Mouse (Mus musculus): ENCODE data around the gene Dnajc12. TPM values are rescaled to one million over a fixed set of nuclear protein-coding genes. Genes with fewer than 3 reads are reported as not detected.
"Not testable (repeated sequence)": the region's sequence is repeated elsewhere in the genome, so short reads cannot be mapped to it uniquely, and the experiment has no call there.

Dnajc12 gene
- total RNA-seq, 2 experiments from 2014 or later: 7.3 to 9.3 TPM

DNA sequence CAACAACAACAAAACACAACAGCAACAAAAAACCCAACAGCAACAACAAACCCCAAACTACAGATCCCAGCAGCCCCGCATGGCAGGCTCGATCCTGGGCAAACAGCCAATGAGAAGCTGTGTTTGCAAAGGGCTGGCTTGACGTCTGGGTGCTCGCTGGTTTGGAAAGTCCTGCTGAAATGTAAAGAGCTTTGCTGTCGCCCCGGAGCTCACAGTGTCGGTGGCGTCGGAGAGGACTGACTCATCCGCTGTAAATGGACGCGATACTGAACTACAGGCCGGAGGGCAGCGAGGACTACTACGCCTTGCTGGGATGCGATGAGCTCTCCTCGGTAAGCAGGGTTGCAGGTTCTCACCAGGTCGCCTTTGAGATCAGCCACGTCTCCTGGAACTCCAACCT, 4.2 kb downstream of the Dnajc12 start:
- DNase-seq: peak; percentile 77

DNA sequence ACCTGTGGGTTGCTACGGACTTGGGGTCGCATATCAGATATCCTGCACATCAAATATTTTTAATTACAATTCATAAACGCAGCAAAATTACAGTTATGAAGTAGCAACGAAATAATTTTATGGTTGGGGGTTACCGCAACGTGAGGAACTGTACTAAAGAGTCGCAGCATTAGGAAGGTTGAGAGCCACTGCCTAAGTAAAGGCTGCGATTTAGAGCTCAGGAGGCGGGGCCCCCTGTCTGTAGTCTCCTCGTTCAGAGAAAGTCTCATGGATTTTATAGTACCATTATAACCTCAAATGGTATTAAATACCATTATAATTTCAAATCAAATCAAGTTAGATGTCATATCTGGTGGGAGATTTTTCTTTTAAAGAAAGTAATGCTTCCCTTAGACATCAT, 4.7 kb downstream of the Dnajc12 start:
- no peak for DNase-seq

DNA sequence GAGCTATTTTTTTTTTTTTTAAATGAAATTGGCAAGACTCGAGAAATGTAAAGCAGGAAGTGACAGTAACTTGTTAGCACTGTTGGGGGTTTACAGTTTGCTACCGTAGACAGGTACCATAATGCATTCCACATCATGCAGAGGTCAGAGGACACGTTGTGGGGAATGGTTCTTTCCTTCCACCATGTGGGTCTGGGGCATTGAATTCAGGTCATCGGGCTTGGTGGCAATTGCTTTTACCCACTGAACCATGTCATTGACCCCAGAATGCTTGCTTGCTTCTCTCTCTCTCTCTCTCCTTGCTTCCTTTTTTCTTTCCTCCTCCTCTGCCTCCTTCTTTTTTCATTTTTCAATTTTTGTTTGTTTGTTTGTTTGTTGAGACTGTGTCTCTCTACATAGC, 6.7 kb downstream of the Dnajc12 start:
- DNase-seq: no peak

DNA sequence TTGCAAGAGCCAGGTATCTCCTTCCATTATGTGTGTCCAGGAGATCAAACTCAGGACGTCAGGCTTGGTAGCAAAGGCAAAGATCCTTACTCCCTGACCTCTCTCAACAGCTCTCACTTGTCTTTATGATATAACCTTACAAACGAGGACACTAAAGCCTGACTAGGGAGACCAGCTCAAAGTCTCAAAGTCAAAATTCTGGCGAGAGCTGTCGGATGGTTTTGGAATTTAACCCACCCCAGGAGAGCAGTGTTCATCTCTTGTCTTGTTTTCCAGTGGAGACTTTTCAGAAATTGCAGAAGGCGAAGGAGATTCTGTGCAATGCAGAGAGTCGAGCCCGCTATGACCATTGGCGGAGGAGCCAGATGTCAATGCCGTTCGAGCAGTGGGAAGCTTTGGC, 14.7 kb downstream of the Dnajc12 start:
- no peak for DNase-seq

DNA sequence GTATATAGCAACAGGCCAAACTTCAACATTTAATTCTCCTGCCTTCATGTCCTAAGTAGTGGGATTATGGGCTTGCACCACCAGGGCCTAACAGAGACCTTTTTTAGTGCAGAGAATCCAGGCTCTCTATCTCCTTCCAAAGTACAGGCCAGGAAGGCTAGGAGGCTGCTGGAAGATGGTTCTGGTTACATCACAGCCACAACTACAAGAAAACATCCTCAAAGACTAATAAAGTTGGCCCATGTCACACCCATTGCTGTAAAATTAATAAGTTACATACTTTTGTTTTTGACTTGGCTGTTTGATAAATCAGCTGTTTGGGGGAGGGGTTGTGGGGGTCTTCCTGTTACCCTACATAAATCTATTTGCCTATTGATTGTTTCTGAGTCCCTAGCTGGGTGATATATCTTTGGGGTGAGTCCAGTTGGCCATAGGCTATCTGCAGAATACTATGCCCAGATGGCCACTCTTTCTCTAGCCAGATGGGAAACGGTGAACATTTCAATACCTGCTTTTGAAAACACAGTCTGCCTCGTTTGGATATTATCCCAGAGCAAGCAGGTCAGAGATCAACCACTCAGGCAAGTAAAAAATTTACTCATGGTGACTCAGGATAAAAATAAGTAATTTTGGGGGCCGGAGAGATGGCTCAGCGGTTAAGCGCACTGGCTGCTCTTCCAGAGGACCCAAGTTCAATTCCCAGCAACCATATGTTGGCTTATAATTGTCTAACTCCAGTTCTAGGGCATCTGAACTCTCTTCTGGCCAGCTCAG, 20.7 kb downstream of the Dnajc12 start:
- no peak for DNase-seq

DNA sequence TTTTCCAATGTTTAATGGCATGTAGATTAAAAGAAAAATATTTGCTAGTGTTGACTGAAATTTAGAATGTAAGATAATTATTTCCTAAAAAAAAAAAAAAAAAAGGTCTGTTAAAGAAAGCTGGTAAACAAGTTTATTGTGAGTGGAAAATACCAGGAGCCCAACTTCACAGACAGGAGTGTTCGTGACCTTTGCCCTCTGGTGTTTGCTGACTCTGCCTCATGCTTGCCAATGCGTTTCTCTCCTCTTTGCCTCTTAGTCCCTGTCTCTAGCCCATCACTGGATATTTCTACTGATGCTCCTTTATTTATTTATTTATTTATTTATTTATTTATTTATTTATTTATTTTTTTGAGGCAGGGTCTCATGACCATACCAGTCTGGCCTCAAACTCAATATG, 21.4 kb downstream of the Dnajc12 start:
- DNase-seq: no peak

DNA sequence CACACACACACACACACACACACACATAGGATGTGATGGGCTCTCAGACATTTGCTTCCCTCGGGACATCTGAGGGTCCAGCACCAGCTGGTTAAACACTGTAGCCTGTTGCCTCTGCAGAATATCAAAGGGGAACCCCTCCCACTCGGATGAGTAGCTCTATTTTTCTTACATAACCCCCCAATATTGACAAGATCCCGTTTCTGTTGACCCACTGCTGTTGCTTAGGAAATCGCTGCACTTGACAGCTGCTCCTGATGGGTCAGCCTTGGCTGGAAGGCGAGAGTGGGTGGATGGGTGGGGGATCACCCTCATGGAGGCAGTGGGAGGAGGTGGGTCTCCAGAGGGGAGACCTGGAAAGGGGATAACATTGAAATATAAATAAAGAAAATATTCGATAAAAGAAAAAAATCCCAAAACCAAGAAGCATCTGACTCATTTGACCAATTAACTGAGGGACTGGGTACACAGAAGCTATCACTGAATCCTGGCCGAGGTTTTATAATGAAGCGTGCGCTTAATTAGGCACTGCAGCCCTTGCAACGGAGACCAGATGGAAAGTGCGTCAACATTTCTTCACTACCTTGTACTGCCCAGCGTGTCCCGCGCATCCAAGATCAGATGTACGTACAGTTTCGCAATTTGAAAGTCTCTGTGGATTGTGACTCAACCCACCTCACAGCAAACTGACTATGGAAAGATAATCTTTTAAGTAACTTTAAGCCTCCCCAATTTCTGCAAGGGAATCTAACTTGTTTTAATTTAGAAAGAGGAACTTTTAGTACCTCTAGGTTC, 28.1 kb downstream of the Dnajc12 start:
- DNase-seq: no peak

DNA sequence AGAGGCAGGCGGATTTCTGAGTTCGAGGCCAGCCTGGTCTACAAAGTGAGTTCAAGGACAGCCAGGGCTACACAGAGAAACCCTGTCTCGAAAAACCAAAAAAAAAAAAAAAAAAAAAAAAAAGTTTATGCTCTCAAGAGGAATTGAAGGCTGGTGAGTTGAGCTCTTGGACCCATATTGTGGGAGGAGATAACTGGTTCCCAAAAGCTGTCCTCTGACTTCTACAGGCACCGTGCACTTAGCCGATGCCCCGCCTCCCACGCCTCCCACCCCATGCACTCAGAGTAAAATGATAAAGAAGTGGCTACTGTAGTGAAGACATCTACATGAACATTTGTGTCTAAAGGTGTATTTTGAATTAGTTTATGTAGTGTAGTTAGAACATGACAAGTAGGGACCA, 29.4 kb downstream of the Dnajc12 start:
- DNase-seq: not testable (repeated sequence)

DNA sequence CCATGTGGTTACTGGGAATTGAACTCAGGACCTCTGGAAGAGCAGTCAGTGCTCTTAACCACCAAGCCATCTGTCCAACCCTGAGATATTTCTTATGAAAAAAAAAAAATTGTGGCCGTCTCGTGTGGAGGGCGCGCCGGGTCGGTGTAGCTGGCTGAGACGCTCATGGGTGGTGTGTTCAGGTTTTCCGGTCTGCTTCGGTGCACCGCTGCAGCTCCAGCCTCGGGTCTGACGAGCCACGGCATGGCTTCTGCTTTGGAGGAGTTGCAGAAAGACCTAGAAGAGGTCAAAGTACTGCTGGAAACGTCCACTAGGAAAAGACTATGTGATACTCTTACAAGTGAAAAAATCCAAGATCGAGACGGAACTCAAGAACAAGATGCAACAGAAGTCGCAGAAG, 30.5 kb downstream of the Dnajc12 start:
- DNase-seq: no peak

DNA sequence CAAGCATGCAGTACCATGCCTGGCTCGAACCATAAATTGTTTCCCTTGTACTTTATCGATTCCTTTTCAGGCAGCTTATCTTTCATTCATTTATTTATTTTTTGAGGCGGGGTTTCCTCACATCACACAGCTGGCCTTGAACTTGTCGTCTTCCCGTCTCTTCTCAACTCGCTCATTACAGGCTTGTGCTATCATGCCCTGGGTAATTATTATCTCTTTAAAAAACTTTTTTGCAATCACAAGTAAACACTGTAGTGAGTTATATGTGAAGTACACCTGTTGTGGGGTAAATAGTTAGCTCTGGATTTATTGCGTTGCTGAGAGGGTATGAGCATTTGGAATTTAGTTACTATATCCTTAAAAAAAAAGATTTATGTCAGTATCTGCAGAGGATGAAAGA, 33.0 kb downstream of the Dnajc12 start:
- DNase-seq: no peak

DNA sequence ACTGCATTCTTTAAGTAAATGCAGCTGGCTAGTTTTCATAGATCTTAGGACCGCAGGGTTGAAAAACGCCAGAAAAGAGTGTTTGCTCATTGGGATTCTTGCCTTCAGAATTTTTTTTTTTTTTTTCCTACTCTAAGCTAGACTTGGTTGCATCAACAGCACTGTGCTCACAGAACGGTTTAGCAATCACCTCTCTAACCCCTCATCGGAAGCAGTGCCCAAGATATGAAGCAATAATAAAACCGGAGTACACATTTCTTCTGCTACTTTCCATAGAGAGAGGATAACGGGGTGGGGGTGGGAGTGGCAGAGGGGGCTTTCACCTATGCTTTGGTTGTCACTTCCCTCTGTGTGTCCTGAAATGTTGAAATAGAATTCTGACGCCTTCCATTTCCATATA, 33.6 kb downstream of the Dnajc12 start:
- no peak for DNase-seq

DNA sequence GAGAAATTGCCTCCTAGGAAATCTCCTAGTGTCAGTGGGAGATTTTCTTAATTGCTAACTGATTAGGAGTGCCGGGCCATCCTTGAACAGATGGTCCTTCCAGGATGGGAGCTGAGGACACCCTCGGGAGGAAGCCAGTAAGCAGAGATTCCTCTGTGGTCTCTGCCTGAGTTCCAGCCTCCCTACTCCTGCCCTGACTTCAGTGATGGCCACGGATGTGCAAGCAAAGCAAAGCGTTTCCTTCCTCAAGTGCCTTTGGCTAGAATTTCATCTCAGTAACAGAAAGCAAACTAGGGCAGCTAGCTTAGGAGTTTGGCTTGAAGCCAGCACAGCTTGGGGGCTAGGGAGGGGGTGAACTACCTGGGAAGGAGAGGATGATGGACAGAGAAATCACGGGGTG, 34.8 kb downstream of the Dnajc12 start:
- no peak for DNase-seq

DNA sequence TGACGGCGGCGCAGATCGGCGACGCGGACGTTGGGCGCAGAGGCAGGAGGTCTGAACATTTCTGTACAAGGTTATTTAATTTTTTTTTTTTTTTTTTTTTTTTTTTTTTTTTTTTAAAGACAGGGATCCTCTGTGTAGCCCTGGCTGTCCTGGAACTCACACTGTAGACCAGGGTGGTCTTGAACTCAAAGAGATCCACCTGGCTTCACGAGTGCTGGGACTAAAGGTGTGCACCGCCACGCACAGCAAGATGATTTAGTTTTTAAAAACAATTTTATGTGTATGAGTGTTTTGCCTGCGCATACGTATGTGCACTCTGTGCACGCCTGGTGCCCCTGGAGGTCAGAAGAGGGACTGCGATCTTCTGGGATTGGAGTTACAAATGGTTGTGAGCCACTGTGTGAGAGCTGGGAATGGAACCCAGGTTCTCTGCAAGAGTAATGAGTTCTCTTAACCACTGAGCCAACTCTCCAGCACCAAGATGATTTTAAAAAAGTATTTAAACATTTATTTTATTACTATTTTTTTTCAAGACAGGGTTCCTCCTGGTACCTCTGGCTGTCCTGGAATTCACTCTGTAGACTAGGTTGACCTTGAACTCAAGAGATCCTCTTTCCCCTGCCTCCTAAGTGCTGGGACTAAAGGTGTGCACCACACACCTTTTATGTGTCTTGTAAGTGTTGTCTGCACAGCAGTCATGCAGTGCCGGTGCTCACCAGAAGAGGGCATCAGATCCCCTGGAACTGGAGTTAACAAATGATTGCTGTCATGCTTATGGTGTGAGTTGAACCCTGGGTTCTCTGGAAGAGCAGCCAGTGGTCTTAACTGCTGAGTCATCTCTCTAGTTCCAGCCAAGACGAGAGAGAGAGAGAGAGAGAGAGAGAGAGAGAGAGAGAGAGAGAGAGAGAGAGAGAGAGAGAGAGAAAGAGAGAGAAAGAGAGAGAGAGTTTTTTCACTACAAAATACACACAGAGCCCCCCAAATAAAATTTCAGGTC, 39.8 kb downstream of the Dnajc12 start, which contains the start of gene Gm7075:
Gm7075 (minus strand) TSS at position 51 of the 997 bp plus-strand sequence.
- peak; percentile 48 for DNase-seq

DNA sequence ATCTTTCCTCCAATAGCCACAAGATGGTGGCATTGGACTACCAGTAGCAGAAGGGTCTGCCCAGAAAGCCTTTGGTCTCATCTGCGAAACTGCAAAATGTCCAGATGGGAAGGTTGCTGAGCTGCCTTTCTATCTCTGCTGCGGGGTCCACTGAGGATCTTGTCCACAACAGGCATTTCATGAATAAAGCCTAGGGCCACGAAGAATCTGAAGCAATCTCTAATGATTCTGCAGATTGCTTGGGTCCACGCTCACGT, 40.4 kb downstream of the Dnajc12 start:
- no peak for DNase-seq

DNA sequence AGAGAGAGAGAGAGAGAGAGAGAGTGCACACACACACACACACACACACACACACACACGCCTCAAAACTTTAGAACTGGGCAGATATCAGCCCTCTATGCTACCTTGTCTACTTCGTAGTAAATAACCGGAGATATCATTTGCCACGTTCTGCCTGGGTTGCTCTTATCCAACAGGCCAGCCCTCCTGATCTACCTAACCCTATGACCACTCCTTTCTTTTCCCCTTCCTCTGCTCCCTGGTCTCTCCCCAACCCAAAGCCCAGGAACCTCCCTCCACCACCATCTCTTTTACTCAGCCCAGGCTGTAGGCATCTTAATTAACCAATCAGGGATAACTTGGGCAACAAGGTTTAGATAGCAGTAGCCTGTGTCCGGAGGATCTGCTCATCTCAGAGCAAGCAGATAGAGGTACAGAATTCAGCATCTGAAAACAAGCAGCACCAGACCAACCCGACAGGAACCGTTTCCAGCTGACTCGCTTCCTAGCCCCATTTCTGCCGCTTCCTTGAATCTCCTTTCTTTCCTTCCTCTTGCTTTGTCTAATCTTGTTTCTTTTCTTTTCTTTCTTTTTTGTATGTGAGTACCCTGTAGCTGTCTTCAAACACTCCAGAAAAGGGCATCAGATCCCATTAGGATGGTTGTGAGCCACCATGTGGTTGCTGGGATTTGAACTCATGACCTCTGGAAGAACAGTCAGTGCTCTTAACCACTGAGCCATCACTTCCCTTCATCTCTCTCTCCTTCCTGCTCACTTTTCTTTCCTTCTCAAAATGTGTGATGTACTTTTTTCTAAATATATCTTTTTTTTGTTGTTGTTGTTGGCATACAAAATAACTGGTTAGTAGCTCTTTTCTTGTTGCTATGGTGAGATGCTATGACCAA, 41.6 kb downstream of the Dnajc12 start:
- no peak for DNase-seq

DNA sequence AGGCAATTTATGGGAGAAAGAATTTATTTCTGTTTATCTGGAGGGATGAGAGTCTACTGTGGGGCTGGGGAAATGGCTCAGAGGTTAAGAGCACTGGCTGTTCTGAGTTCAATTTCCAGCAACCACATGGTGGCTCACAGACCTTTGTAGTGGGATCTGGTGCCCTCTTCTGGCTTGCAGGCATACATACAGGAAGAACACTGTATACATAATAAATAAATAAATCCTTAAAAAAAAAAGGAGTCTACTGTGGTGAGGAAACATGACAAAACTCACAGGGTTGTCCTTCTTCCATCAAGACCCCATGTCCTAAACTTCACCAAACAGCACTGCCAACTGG, 42.2 kb downstream of the Dnajc12 start:
- no peak for DNase-seq

DNA sequence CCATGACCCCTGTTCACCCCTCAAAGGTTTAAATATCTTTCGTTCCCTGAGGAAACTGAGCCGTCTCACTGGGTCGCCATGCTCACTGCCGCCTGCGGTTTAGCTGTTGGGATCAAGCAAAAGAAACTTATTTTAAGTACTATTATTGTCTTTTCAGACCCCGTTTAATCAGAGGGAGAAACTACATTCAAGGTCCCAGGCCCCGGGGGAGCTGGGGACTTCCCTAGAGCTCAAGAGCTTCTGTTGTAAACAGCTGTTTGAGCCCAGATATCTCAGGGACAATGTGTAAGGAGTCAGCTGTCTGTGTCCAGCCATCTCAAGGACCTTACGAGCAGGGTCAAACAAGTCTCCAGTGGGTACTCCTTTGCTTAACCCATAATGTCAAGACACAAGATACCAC, 44.9 kb downstream of the Dnajc12 start:
- DNase-seq: no peak

DNA sequence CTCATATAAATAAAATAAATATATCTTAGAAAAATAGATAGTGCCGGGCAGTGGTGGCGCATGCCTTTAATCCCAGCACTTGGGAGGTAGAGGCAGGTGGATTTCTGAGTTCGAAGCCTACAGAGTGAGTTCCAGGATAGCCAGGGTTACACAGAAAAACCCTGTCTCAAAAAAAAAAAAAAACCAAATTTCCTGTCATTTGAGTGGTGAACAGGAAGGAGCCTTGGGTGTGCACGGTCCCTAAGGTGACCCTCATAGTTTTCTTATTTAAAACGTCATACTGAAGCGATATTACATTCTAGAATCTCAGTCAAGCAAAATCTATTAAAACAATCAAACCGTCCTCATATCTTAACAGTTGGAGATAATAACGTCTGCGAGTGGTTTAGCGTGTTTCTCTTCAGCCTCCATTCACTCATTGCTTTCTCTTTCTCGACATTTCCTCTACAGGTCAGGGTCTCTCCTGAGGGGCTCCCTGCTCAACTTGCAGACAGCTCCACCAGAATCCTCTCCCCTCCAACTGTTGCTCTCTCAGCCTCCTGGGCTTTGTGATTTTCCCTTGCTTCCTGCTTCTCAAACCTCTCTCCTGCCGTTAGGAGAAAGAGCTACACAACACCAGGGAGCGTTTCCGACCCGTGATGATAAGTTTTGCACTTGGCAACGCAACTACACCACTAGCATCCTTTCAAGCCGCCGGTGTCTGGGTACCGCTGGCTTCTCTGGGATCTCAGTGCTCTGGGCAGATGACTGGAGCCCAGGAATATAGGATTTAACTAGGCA, 46.2 kb downstream of the Dnajc12 start:
- DNase-seq: no peak

DNA sequence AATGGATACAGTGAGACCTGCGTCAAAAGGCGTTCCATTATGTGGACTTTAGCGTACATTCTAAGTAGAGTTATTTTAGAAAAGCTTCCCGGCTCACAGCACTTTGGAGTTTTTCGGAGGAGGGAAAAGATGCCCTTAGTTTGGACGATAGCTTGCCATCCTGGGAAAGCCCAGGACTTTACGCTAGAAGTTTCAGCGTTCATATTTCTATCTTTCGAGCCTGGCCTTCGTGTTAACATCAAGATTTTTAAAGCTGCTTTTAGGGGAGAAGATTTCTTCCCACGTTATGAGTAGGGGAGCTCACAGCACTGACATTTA, 46.7 kb downstream of the Dnajc12 start:
- DNase-seq: no peak

DNA sequence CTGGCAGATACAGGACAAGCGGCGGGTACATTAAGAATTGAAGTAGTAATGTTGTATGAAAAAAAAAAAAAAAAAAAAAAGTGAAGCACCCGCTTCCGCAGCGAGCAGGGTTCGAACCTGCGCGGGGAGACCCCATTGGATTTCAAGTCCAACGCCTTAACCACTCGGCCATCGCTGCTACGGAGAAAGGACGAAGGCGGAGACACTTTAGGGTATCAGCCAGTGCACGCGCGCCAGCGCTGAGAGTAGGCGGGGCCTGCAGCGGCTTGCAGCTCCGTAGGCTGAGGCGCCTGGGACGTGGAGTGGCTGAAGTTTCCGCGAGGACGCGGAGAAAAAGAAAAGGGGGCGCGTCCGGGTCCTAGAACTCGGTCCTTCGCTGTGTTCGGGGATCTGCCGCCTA, 47.1 kb downstream of the Dnajc12 start:
- peak; percentile 99 for DNase-seq

DNA sequence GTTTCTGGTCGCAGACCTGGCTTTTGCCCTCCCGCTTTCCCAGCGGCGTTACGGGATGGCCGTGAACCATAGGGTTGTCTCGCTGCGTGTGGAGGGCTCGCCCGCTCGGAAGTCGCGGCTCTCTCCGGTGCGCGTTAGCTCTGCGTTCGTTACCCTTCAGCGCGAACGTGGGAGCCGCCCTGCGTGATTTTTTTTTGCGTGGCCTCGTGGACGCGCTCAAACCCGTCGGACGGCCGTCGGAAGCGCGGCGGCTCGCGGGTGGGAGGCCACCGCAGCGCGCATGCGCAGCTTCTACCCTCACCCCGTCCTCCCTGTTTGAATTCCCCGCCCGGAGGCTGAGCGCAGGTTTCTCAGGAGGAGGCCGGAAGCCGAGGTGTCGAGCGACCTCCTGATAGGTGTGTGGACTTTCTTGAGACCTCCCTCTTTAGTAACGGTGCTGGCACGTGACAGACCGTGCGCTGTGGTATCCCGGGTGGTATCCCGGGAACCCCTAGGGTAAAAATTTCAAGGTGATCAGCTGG, 47.6 kb downstream of the Dnajc12 start, which contains the start of gene Ctnna3:
Ctnna3 (plus strand) TSS at position 314 of the 521 bp plus-strand sequence.
- peak; percentile 79 for DNase-seq
